Mouse (Mus musculus): ENCODE measurements at regions not wholly inside any gene's neighbourhood (a gene's known extent, or its start where the extent isn't known, plus 50 kb on each side); places are given as distances from the start of the nearest gene placed in this dataset.
A peak's percentile ranks its signal among the peaks of the same experiment; 100 is the strongest.
"Not testable (repeated sequence)": the region's sequence is repeated elsewhere in the genome, so short reads cannot be mapped to it uniquely, and the experiment has no call there.

GRCm38 (mm10) chr9:17987606-17988005 lies 304.3 kb upstream of the Chordc1 start:
- peak; percentile 12 to 20 for DNase-seq

GRCm38 (mm10) chr9:18002557-18002956 lies 289.4 kb upstream of the Chordc1 start:
- DNase-seq = no peak

GRCm38 (mm10) chr9:18041346-18041745 lies 250.6 kb upstream of the Chordc1 start:
- DNase-seq = no peak

- not testable (repeated sequence) for DNase-seq
Observed at GRCm38 (mm10) chr9:18042636-18043035, 249.3 kb upstream of the Chordc1 start.

- DNase-seq = no peak
Observed at GRCm38 (mm10) chr9:18076942-18077341, 215.0 kb upstream of the Chordc1 start.

GRCm38 (mm10) chr9:18078446-18078845 lies 213.5 kb upstream of the Chordc1 start:
- DNase-seq = not testable (repeated sequence)

- DNase-seq = not testable (repeated sequence)
Observed at GRCm38 (mm10) chr9:18079120-18079519, 212.8 kb upstream of the Chordc1 start.

Data from lung, postnatal 4 days (tissue).